Mouse (Mus musculus): ENCODE results near the gene Dclre1a.
"Not testable (repeated sequence)": the region's sequence is repeated elsewhere in the genome, so short reads cannot be mapped to it uniquely, and the experiment has no call there.

The Dclre1a gene

GRCm38 (mm10) chr19:56548230-56549032, 409 bp upstream of the Dclre1a start, which contains the start of gene Nhlrc2:
TSS of gene Nhlrc2 (plus strand) at chr19:56548261.
- DNase-seq (ENCODE audit: low spot score), result peak; percentile 85

- no peak for DNase-seq (ENCODE audit: low spot score)
These were observed 2.0 kb downstream of the Dclre1a start for GRCm38 (mm10) chr19:56546031-56546430.

- no peak for DNase-seq (ENCODE audit: low spot score)
These were observed 3.2 kb downstream of the Dclre1a start for GRCm38 (mm10) chr19:56544681-56545388.

- DNase-seq (ENCODE audit: low spot score), result no peak
These were observed 4.7 kb downstream of the Dclre1a start for GRCm38 (mm10) chr19:56543320-56543719.

- no peak for DNase-seq (ENCODE audit: low spot score)
These were observed 12.3 kb downstream of the Dclre1a start for GRCm38 (mm10) chr19:56535765-56536164.

- DNase-seq (ENCODE audit: low spot score), result no peak
These were observed 13.0 kb downstream of the Dclre1a start for GRCm38 (mm10) chr19:56535064-56535463.

- DNase-seq (ENCODE audit: low spot score), result no peak
These were observed 13.7 kb downstream of the Dclre1a start for GRCm38 (mm10) chr19:56534337-56534736.

GRCm38 (mm10) chr19:56533291-56534071, 14.5 kb downstream of the Dclre1a start:
- no peak for DNase-seq (ENCODE audit: low spot score)

GRCm38 (mm10) chr19:56531251-56531650, 16.8 kb downstream of the Dclre1a start:
- no peak for DNase-seq (ENCODE audit: low spot score)

GRCm38 (mm10) chr19:56530529-56530928, 17.5 kb downstream of the Dclre1a start:
- DNase-seq (ENCODE audit: low spot score), result not testable (repeated sequence)

GRCm38 (mm10) chr19:56519408-56519807, 28.6 kb downstream of the Dclre1a start:
- not testable (repeated sequence) for DNase-seq (ENCODE audit: low spot score)

GRCm38 (mm10) chr19:56513527-56513926, 34.5 kb downstream of the Dclre1a start:
- not testable (repeated sequence) for DNase-seq (ENCODE audit: low spot score)

GRCm38 (mm10) chr19:56511207-56511606, 36.8 kb downstream of the Dclre1a start:
- not testable (repeated sequence) for DNase-seq (ENCODE audit: low spot score)

GRCm38 (mm10) chr19:56503525-56503924, 44.5 kb downstream of the Dclre1a start:
- DNase-seq (ENCODE audit: low spot score), result not testable (repeated sequence)

GRCm38 (mm10) chr19:56503069-56503468, 45.0 kb downstream of the Dclre1a start:
- DNase-seq (ENCODE audit: low spot score), result not testable (repeated sequence)

GRCm38 (mm10) chr19:56494157-56494556, 53.9 kb downstream of the Dclre1a start:
- not testable (repeated sequence) for DNase-seq (ENCODE audit: low spot score)

- DNase-seq (ENCODE audit: low spot score), result no peak
These were observed 58.4 kb downstream of the Dclre1a start for GRCm38 (mm10) chr19:56489601-56490000.

GRCm38 (mm10) chr19:56487339-56487738, 60.7 kb downstream of the Dclre1a start:
- DNase-seq (ENCODE audit: low spot score), result no peak

GRCm38 (mm10) chr19:56486926-56487325, 61.1 kb downstream of the Dclre1a start:
- DNase-seq (ENCODE audit: low spot score), result no peak

- no peak for DNase-seq (ENCODE audit: low spot score)
These were observed 62.4 kb downstream of the Dclre1a start for GRCm38 (mm10) chr19:56485376-56486271.

All from testis, postnatal 14 days (tissue).